Mouse (Mus musculus): ENCODE results near the gene Flt4. TPM values are rescaled to one million over a fixed set of nuclear protein-coding genes. Genes with fewer than 3 reads are reported as not detected.

Flt4 gene
- polyA plus RNA-seq, 1 experiment, result 2.8 TPM

GRCm38 (mm10) chr11:49651762-49652322 lies 42.8 kb downstream of the Flt4 start:
- no peak overlapping the region for H3K27ac ChIP-seq (ENCODE audit: insufficient read depth, low read length)
- H3K9ac ChIP-seq (ENCODE audit: low read depth, poor library complexity, severe bottlenecking), result no peak overlapping the region
- no peaks in the 10 kb centered on the region for H3K9me3 ChIP-seq (replicated peaks; ENCODE audit: control insufficient read depth, insufficient read depth, low read length, poor library complexity, severe bottlenecking)
- H3K27me3 ChIP-seq (ENCODE audit: control insufficient read depth, insufficient read depth, low read length, poor library complexity, severe bottlenecking), result no peaks in the 10 kb centered on the region
- H3K36me3 ChIP-seq (ENCODE audit: control insufficient read depth, insufficient read depth, low read length, poor library complexity, severe bottlenecking), result no peaks in the 10 kb centered on the region
- H3K4me3 ChIP-seq (ENCODE audit: low read depth, low read length), result no peak overlapping the region
- peaks cover 12% of the 10 kb centered on the region for H3K4me1 ChIP-seq (ENCODE audit: control insufficient read depth, insufficient read depth, low read length)
- TF ChIP-seq POLR2A (IDR thresholded peaks at IDR 0.05; ENCODE audit: insufficient read depth, low read length) (no peak), CTCF (IDR thresholded peaks at IDR 0.05; ENCODE audit: low read depth, low read length) (no peak), EP300 (IDR thresholded peaks at IDR 0.05; ENCODE audit: insufficient read depth, low read depth, low read length) (no peak)

- Histone ChIP-seq H3K36me3 (ENCODE audit: control insufficient read depth, insufficient read depth, low read length, poor library complexity, severe bottlenecking) (no peaks in the 10 kb centered on the region), H3K27ac (ENCODE audit: insufficient read depth, low read length) (no peak overlapping the region), H3K27me3 (ENCODE audit: control insufficient read depth, insufficient read depth, low read length, poor library complexity, severe bottlenecking) (no peaks in the 10 kb centered on the region), H3K9ac (ENCODE audit: low read depth, poor library complexity, severe bottlenecking) (no peak overlapping the region), H3K4me1 (ENCODE audit: control insufficient read depth, insufficient read depth, low read length) (peaks cover 12% of the 10 kb centered on the region), H3K4me3 (ENCODE audit: low read depth, low read length) (peak overlapping the region; percentile 39; the same call in 1 of the 2 replicates), H3K9me3 (replicated peaks; ENCODE audit: control insufficient read depth, insufficient read depth, low read length, poor library complexity, severe bottlenecking) (no peaks in the 10 kb centered on the region)
- TF ChIP-seq POLR2A (IDR thresholded peaks at IDR 0.05; ENCODE audit: insufficient read depth, low read length) (no peak), CTCF (IDR thresholded peaks at IDR 0.05; ENCODE audit: low read depth, low read length) (peak; percentile 70), EP300 (IDR thresholded peaks at IDR 0.05; ENCODE audit: insufficient read depth, low read depth, low read length) (no peak)
Observed at GRCm38 (mm10) chr11:49652401-49653078, 43.5 kb downstream of the Flt4 start.

GRCm38 (mm10) chr11:49653079-49653408 lies 44.0 kb downstream of the Flt4 start:
- H3K36me3 ChIP-seq (ENCODE audit: control insufficient read depth, insufficient read depth, low read length, poor library complexity, severe bottlenecking), result no peaks in the 10 kb centered on the region
- no peak for TF ChIP-seq CTCF (IDR thresholded peaks at IDR 0.05; ENCODE audit: low read depth, low read length)
- TF ChIP-seq EP300 (IDR thresholded peaks at IDR 0.05; ENCODE audit: insufficient read depth, low read depth, low read length), result no peak
- TF ChIP-seq POLR2A (IDR thresholded peaks at IDR 0.05; ENCODE audit: insufficient read depth, low read length), result no peak
- H3K9me3 ChIP-seq (replicated peaks; ENCODE audit: control insufficient read depth, insufficient read depth, low read length, poor library complexity, severe bottlenecking), result no peaks in the 10 kb centered on the region
- H3K4me1 ChIP-seq (ENCODE audit: control insufficient read depth, insufficient read depth, low read length), result peaks cover 12% of the 10 kb centered on the region
- peak overlapping the region; percentile 39; the same call in 1 of the 2 replicates for H3K4me3 ChIP-seq (ENCODE audit: low read depth, low read length)
- H3K9ac ChIP-seq (ENCODE audit: low read depth, poor library complexity, severe bottlenecking), result no peak overlapping the region
- H3K27ac ChIP-seq (ENCODE audit: insufficient read depth, low read length), result no peak overlapping the region
- H3K27me3 ChIP-seq (ENCODE audit: control insufficient read depth, insufficient read depth, low read length, poor library complexity, severe bottlenecking), result no peaks in the 10 kb centered on the region

- Histone ChIP-seq H3K4me3 (ENCODE audit: low read depth, low read length) (no peak overlapping the region), H3K4me1 (ENCODE audit: control insufficient read depth, insufficient read depth, low read length) (peaks cover 17% of the 10 kb centered on the region), H3K9ac (ENCODE audit: low read depth, poor library complexity, severe bottlenecking) (no peak overlapping the region), H3K27ac (ENCODE audit: insufficient read depth, low read length) (no peak overlapping the region), H3K36me3 (ENCODE audit: control insufficient read depth, insufficient read depth, low read length, poor library complexity, severe bottlenecking) (no peaks in the 10 kb centered on the region), H3K9me3 (replicated peaks; ENCODE audit: control insufficient read depth, insufficient read depth, low read length, poor library complexity, severe bottlenecking) (no peaks in the 10 kb centered on the region), H3K27me3 (ENCODE audit: control insufficient read depth, insufficient read depth, low read length, poor library complexity, severe bottlenecking) (no peaks in the 10 kb centered on the region)
- TF ChIP-seq EP300 (IDR thresholded peaks at IDR 0.05; ENCODE audit: insufficient read depth, low read depth, low read length) (no peak), CTCF (IDR thresholded peaks at IDR 0.05; ENCODE audit: low read depth, low read length) (no peak), POLR2A (IDR thresholded peaks at IDR 0.05; ENCODE audit: insufficient read depth, low read length) (no peak)
Observed at GRCm38 (mm10) chr11:49654651-49655050, 45.6 kb downstream of the Flt4 start.

- peaks cover 16% of the 10 kb centered on the region for H3K4me1 ChIP-seq (ENCODE audit: control insufficient read depth, insufficient read depth, low read length)
- no peak for TF ChIP-seq POLR2A (IDR thresholded peaks at IDR 0.05; ENCODE audit: insufficient read depth, low read length)
- TF ChIP-seq CTCF (IDR thresholded peaks at IDR 0.05; ENCODE audit: low read depth, low read length), result no peak
- no peak for TF ChIP-seq EP300 (IDR thresholded peaks at IDR 0.05; ENCODE audit: insufficient read depth, low read depth, low read length)
- H3K9ac ChIP-seq (ENCODE audit: low read depth, poor library complexity, severe bottlenecking), result no peak overlapping the region
- H3K4me3 ChIP-seq (ENCODE audit: low read depth, low read length), result no peak overlapping the region
- no peaks in the 10 kb centered on the region for H3K27me3 ChIP-seq (ENCODE audit: control insufficient read depth, insufficient read depth, low read length, poor library complexity, severe bottlenecking)
- no peaks in the 10 kb centered on the region; the same call in none of the 2 replicates for H3K9me3 ChIP-seq (replicated peaks; ENCODE audit: control insufficient read depth, insufficient read depth, low read length, poor library complexity, severe bottlenecking)
- H3K27ac ChIP-seq (ENCODE audit: insufficient read depth, low read length), result no peak overlapping the region
- H3K36me3 ChIP-seq (ENCODE audit: control insufficient read depth, insufficient read depth, low read length, poor library complexity, severe bottlenecking), result no peaks in the 10 kb centered on the region
Observed at GRCm38 (mm10) chr11:49655501-49655900, 46.4 kb downstream of the Flt4 start.

GRCm38 (mm10) chr11:49658065-49658464 lies 49.0 kb downstream of the Flt4 start:
- Histone ChIP-seq H3K27ac (ENCODE audit: insufficient read depth, low read length) (no peak overlapping the region), H3K9me3 (replicated peaks; ENCODE audit: control insufficient read depth, insufficient read depth, low read length, poor library complexity, severe bottlenecking) (no peaks in the 10 kb centered on the region; the same call in none of the 2 replicates), H3K4me1 (ENCODE audit: control insufficient read depth, insufficient read depth, low read length) (peaks cover 5% of the 10 kb centered on the region), H3K9ac (ENCODE audit: low read depth, poor library complexity, severe bottlenecking) (no peak overlapping the region), H3K4me3 (ENCODE audit: low read depth, low read length) (no peak overlapping the region), H3K27me3 (ENCODE audit: control insufficient read depth, insufficient read depth, low read length, poor library complexity, severe bottlenecking) (no peaks in the 10 kb centered on the region), H3K36me3 (ENCODE audit: control insufficient read depth, insufficient read depth, low read length, poor library complexity, severe bottlenecking) (no peaks in the 10 kb centered on the region)
- TF ChIP-seq POLR2A (IDR thresholded peaks at IDR 0.05; ENCODE audit: insufficient read depth, low read length) (no peak), CTCF (IDR thresholded peaks at IDR 0.05; ENCODE audit: low read depth, low read length) (no peak)

Data from ES-Bruce4 (cell line).